Mouse (Mus musculus) hindbrain, embryonic 11.5 days (tissue): ENCODE measurements around the gene Ccdc124. TPM values are rescaled to one million over a fixed set of nuclear protein-coding genes. Genes with fewer than 3 reads are reported as not detected.

Experiments used
- ATAC-seq: fragments of 200-750 bp; cut with Nextera tagmentation; 2 replicates; pipeline ENCODE4 v1.8.0; 2017; ENCODE audit warnings: mild to moderate bottlenecking, moderate TSS enrichment, moderate library complexity; ENCODE audit not compliant: low FRiP score
- DNase-seq: peaks from one replicate; pipeline ENCODE4 v3.0.0-alpha.2; 2015; ENCODE audit warnings: low spot score
- H3K27ac ChIP-seq: fragments of 300-500 bp; sonication (generic); 2 replicates; pipeline ENCODE4 v1.5.1; 2014; ENCODE audit warnings: mild to moderate bottlenecking, low read depth, low read length
- H3K27me3 ChIP-seq: fragments of 300-500 bp; sonication (generic); 2 replicates; pipeline ENCODE4 v1.6.1; 2014; ENCODE audit warnings: mild to moderate bottlenecking, low read length, moderate library complexity, mixed read lengths; ENCODE audit not compliant: control insufficient read depth, insufficient read depth
- H3K36me3 ChIP-seq: fragments of 300-500 bp; sonication (generic); 2 replicates; pipeline ENCODE4 v1.6.1; 2014; ENCODE audit warnings: mild to moderate bottlenecking, low read length, moderate library complexity, mixed read lengths; ENCODE audit not compliant: control insufficient read depth, insufficient read depth
- H3K4me1 ChIP-seq: fragments of 300-500 bp; sonication (generic); replicated peaks from 2 replicates; pipeline ENCODE4 v1.6.1; 2014; ENCODE audit warnings: low read length, mixed read lengths; ENCODE audit not compliant: control insufficient read depth, insufficient read depth
- H3K4me2 ChIP-seq: fragments of 300-500 bp; sonication (generic); replicated peaks from 2 replicates; pipeline ENCODE4 v1.6.1; 2014; ENCODE audit warnings: mild to moderate bottlenecking, low read depth, low read length
- H3K4me3 ChIP-seq: fragments of 300-500 bp; sonication (generic); 2 replicates; pipeline ENCODE4 v1.5.1; 2014; ENCODE audit warnings: low read depth, low read length
- H3K9ac ChIP-seq: fragments of 300-500 bp; sonication (generic); 2 replicates; pipeline ENCODE4 v1.6.1; 2014; ENCODE audit warnings: low read depth, low read length
- H3K9me3 ChIP-seq: fragments of 300-500 bp; sonication (generic); 2 replicates; pipeline ENCODE4 v1.6.1; 2016; ENCODE audit warnings: low read length; ENCODE audit not compliant: control insufficient read depth
- WGBS: fragments of 180-500 bp; shearing (Covaris S2); extraction: QIAGEN DNeasy Blood & Tissue Kit; methylation state at CpG from one replicate; pipeline ENCODE4 v1.1.7; 2014; 5-methylcytosine and 5-hydroxymethylcytosine counted together
- polyA plus RNA-seq: library from polyadenylated mRNA; unstranded; fragments of >200 nt; fragmentation: Nextera tagmentation; extraction: Ambion mirVana; gene quantifications from 2 replicates; pipeline ENCODE4 v1.2.1, GENCODE M21; 2014

Ccdc124 gene
- polyA plus RNA-seq, 1 experiment from 2014 or later = 173 TPM

DNA sequence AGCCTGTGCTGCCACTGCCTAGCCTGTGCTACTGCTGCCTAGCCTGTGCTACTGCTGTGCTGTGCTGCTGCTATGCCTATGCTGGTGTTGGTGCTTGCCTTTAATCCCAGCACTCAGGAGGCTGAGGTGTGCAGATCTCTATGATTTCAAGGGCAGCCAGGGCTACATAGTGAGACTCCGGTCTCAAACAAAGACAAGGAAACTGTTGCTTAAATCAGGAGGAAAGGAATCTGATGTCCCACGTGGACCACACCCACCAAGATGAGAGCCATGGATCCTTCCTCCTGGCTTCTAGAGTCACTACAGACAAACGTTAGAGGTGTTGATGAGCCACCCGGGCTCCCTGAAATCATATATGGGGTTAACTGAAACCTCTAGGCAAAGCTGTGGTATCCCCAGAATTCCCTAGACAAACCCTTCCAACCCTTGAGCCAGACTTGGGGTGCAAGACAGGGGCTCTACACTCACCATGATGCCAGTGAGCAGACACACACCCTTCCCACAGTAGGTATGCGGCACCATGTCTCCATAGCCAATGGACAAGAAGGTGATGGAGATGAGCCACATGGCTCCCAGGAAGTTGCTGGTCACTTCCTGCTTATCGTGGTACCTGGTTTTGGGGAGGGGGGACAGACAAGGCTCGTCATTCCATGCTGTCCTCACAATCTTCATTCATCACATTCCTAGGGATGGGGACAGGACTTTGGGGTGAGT lies 23.4 kb downstream of the Ccdc124 start:
- H3K27me3 ChIP-seq = no peaks in the 10 kb centered on the region
- WGBS = 80% methylated on average over 7 of the region's 7 CpGs
- DNase-seq = no peak

DNA sequence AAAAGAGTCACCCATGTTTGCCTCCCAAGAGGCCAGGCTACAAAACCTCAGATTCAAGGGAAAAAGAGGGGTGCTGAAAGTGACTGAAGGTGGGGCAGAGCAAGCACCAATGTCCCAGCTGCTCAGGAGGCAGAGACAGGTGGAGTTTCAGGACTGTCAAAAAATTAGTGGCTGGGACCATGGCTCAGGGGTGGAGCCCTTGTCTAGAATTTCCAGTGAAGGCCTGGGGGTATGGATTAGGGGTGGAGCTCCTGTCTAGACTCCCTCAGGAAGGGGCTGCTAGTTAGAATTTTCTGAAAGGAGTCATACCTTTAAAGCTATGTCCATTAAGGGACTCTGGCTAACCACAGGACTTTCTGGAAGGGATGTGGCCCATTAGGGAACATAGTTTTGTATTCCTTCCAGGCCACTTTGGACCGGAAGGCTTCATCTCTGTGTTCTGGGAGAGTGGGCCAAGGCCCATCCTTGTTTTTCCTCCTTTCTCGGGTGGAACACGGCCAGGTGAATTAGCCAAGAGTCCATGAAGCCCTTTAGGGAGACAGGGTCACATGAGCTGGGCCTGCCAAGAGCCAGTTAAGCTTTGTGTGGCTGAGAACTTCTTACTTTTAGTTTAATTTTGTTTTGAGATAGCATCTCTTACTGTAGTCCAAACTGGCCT lies 24.3 kb downstream of the Ccdc124 start:
- DNase-seq (no peak), ATAC-seq (no peak)
- WGBS = 87% methylated on average over 3 of the region's 3 CpGs
- no peak overlapping the region for H3K4me2 ChIP-seq
- H3K27ac ChIP-seq = no peak overlapping the region
- no peak overlapping the region for H3K4me3 ChIP-seq
- H3K4me1 ChIP-seq = no peaks in the 10 kb centered on the region
- no peak overlapping the region for H3K9ac ChIP-seq
- no peaks in the 10 kb centered on the region for H3K27me3 ChIP-seq
- H3K36me3 ChIP-seq = no peaks in the 10 kb centered on the region
- H3K9me3 ChIP-seq = no peaks in the 10 kb centered on the region

More for the DNA sequence above, 23.4 kb downstream of the Ccdc124 start:
- ATAC-seq = no peak
- Histone ChIP-seq H3K36me3 (no peaks in the 10 kb centered on the region), H3K9me3 (no peaks in the 10 kb centered on the region), H3K4me3 (no peak overlapping the region), H3K4me2 (no peak overlapping the region), H3K9ac (no peak overlapping the region), H3K4me1 (no peaks in the 10 kb centered on the region), H3K27ac (no peak overlapping the region)

DNA sequence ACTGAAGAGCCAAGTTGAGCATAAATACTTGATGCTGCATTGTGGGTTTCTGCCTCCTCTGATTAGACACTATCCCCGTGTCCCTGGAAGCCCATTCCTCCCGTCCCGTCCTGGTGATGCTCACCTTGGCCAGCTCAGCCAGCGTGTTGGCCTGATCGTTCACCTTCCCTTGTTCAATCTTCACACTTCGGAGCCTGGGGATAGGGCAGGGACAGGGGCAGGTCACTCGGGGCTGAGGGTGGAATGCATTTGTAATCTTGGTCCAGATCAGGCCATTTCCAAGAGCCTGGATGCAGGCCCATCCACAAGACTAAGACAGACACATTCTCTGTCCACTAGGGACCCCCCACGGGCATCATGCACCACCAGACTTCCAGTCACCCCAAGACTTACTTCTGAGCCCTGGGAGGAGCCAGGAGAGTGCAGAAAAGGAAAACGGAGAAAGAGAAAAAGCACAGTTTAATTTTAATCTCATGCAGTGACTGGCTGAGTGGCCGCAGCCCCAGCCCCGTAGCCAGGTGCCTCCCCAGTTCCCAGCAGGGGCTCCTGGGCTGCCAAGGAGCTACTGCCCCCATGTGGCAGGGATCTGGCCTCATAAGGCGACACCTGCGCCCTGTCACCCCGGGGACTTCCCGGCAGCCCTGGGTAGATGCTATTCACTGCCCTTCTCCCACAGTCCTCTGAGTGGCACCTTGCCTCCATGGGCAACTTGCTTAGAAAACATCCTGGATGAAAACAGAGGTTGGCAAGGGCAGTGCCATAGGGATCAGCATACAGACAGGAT lies 27.2 kb downstream of the Ccdc124 start:
- no peak overlapping the region for H3K4me2 ChIP-seq
- H3K27ac ChIP-seq = no peak overlapping the region
- 53% methylated on average over 15 of the region's 15 CpGs for WGBS
- no peaks in the 10 kb centered on the region; the same call in 1 of the 2 replicates for H3K4me1 ChIP-seq
- H3K4me3 ChIP-seq = no peak overlapping the region
- no peak for ATAC-seq
- no peaks in the 10 kb centered on the region for H3K36me3 ChIP-seq
- DNase-seq = no peak
- H3K9me3 ChIP-seq = no peaks in the 10 kb centered on the region
- no peaks in the 10 kb centered on the region for H3K27me3 ChIP-seq
- H3K9ac ChIP-seq = no peak overlapping the region

DNA sequence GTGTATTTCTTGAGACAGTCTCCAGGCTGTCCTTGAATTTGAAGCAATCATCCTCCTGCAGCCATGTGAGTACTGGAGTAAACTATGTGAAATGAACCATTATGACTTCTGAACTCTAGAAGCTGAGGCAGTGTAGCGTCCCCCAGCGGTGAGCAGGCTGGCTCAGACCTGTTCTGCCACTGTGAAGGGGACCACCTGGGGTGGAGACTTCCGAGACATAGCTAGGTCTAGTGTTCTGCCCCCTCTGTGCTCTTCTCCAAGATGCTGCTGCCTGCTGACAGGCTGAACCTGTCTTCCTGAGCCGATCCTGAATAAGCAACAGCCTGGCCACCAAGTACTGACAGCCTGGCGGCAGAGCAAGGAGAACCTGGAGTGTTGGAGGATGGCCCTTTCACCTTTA lies 28.6 kb downstream of the Ccdc124 start:
- Histone ChIP-seq H3K27me3 (no peaks in the 10 kb centered on the region), H3K36me3 (no peaks in the 10 kb centered on the region), H3K9ac (no peak overlapping the region), H3K4me1 (peaks cover 2% of the 10 kb centered on the region; the same call in 1 of the 2 replicates), H3K4me2 (no peak overlapping the region), H3K4me3 (no peak overlapping the region), H3K9me3 (no peaks in the 10 kb centered on the region), H3K27ac (0 out of 2 replicates have a peak overlapping the region, but pooled peaks have one; percentile 1)
- WGBS = 41% methylated on average over 5 of the region's 5 CpGs
- ATAC-seq = no peak
- DNase-seq = no peak

DNA sequence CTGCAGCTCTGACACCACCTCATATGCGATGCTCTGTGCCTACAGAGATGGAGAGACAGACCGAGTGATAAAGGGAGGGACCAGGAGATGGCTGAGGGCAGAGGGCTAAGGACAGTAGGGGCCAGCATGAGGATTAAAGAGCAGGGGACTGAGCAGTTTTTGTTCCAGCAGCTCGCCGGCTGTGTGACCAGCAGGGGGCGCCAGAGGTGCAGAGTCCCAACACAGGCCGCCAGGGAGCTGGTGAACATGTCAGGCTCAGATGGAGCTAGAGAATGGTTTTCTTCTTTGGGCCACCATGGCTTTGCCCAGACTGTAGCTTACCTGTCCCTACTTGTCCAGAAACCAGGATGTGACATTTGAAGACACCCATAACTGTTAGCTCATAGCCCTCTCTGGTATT lies 29.2 kb downstream of the Ccdc124 start:
- H3K27ac ChIP-seq = no peak overlapping the region
- H3K9me3 ChIP-seq = no peaks in the 10 kb centered on the region
- 4% methylated on average over 6 of the region's 6 CpGs for WGBS
- peaks cover 2% of the 10 kb centered on the region; the same call in 1 of the 2 replicates for H3K4me1 ChIP-seq
- H3K36me3 ChIP-seq = no peaks in the 10 kb centered on the region
- H3K9ac ChIP-seq = peak overlapping the region; percentile 19; the same call in 1 of the 2 replicates
- peak; percentile 6; the same call in 1 of the 2 replicates for ATAC-seq
- peak; percentile 94 for DNase-seq
- no peak overlapping the region for H3K4me3 ChIP-seq
- no peaks in the 10 kb centered on the region for H3K27me3 ChIP-seq
- no peak overlapping the region for H3K4me2 ChIP-seq

DNA sequence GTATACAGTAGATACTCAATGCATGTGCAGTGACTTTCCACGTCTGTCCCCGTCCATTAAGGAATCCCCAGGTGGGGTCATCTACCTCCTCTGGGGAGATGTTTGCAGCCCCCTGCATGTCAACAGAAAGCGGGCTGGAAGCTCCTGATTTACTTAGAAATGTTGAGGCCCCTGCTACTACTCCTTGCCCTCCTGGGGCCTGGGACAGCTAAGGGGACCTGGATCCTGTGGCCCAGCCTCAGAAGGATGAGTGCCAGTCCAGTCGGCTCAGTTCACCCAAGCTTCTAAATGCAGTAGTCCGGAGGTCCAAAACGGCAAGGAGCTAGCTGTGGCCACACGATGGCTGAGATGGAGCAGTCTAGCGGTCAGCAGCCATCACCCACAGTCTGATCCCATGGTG lies 29.8 kb downstream of the Ccdc124 start:
- Histone ChIP-seq H3K9ac (no peak overlapping the region), H3K4me1 (peaks cover 2% of the 10 kb centered on the region; the same call in 1 of the 2 replicates), H3K36me3 (no peaks in the 10 kb centered on the region), H3K27me3 (no peaks in the 10 kb centered on the region), H3K27ac (no peak overlapping the region), H3K4me2 (no peak overlapping the region), H3K9me3 (no peaks in the 10 kb centered on the region), H3K4me3 (no peak overlapping the region)
- no peak for DNase-seq
- ATAC-seq = no peak
- 89% methylated on average over 8 of the region's 8 CpGs for WGBS

DNA sequence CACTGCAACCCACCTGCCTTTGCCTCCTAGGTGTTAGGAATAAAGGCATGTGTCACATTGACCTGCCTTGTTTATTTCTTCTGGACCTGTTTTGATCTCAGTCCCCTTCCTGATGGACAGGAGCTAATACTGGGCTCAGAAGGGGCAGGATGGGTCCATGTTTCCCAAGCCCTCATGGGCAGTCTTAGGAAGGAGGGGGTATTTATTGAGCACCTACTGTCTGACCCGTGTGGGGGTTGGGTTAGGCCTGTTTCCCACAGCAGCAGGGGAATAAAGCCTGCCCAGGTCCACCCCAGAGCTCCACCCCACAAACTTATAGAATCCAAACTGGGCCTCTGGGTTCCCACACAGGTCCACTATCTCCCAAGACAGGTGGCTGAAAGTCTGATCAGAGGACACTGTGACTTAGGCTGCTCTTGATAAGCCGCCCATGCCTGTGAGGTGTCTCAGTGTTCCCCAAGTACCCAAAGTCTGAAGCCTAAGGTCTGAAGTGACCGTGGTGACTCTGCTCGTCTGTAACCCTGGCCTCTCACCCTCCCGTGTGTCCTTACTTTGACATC lies 30.4 kb downstream of the Ccdc124 start:
- no peaks in the 10 kb centered on the region for H3K27me3 ChIP-seq
- 85% methylated on average over 5 of the region's 5 CpGs for WGBS
- no peak overlapping the region for H3K27ac ChIP-seq
- no peak overlapping the region for H3K4me2 ChIP-seq
- no peak for ATAC-seq
- no peak overlapping the region for H3K4me3 ChIP-seq
- no peaks in the 10 kb centered on the region for H3K36me3 ChIP-seq
- peaks cover 5% of the 10 kb centered on the region; the same call in 1 of the 2 replicates for H3K4me1 ChIP-seq
- no peak for DNase-seq
- no peaks in the 10 kb centered on the region for H3K9me3 ChIP-seq
- H3K9ac ChIP-seq = no peak overlapping the region

DNA sequence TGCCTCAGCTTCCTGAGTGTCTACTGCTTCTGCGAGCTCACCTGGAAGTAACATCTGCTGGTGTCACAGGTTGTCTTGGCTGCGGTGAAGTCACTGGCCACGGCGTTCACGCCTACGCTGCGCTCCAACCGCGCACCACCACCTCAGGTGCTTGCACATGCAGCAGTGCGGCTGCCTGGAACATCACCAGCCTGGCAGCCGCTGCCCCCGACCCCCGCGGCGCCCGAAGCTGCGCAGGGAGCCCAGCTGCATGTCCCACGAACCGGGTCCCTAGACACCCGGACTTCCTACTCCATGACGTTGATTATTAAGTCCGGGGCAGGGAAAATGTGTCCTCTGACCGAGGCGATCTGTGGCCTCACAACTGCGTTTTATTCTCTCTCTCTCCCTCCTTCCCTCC lies 31.3 kb downstream of the Ccdc124 start:
- Histone ChIP-seq H3K27ac (peak overlapping the region; percentile 47; the same call in 1 of the 2 replicates), H3K4me1 (peaks cover 5% of the 10 kb centered on the region; the same call in 1 of the 2 replicates), H3K4me3 (no peak overlapping the region), H3K9me3 (no peaks in the 10 kb centered on the region), H3K36me3 (no peaks in the 10 kb centered on the region), H3K27me3 (no peaks in the 10 kb centered on the region), H3K9ac (no peak overlapping the region), H3K4me2 (no peak overlapping the region)
- no peak for DNase-seq
- WGBS = 70% methylated on average over 25 of the region's 25 CpGs
- no peak for ATAC-seq
